Comparison of ENCODE assay signal across 21 mouse cellular contexts in genomic region chr2:27109052-27109451, GRCm38 (mm10). TPM values are rescaled to one million over a fixed set of nuclear protein-coding genes. Genes with fewer than 3 reads are reported as not detected.
DNase-seq lines count a peak whose midpoint lies in the region; ATAC-seq lines count a peak whose summit lies in the region.
"Had no signal": no experiment of that assay in that cellular context is flagged by ENCODE, and none has a peak within 500 bp of the region (broad histone marks: within the 10 kb centered on the region; RNA-seq: fewer than 3 reads in every experiment).

No protein-coding gene starts in this region.

- H3K27me3 ChIP-seq in midbrain, embryonic 10.5 days (ENCODE audit: low read depth, poor library complexity, severe bottlenecking), result peaks cover 7% of the 10 kb centered on the region
- H3K27me3 ChIP-seq in midbrain, embryonic 11.5 days (ENCODE audit: control insufficient read depth, insufficient read depth, low read length), result no peaks in the 10 kb centered on the region
- H3K27me3 ChIP-seq: midbrain, embryonic 15.5 days had no signal

- H3K9me3 ChIP-seq in midbrain, embryonic 10.5 days (replicated peaks), result no peaks in the 10 kb centered on the region
- no peaks in the 10 kb centered on the region for H3K9me3 ChIP-seq in midbrain, embryonic 11.5 days (ENCODE audit: control insufficient read depth, low read length)
- H3K9me3 ChIP-seq: embryonic facial prominence, embryonic 12.5 days; limb, embryonic 13.5 days; midbrain, embryonic 15.5 days had no signal

- no peaks in the 10 kb centered on the region for H3K36me3 ChIP-seq in midbrain, embryonic 10.5 days
- H3K36me3 ChIP-seq in midbrain, embryonic 11.5 days (ENCODE audit: control insufficient read depth, insufficient read depth, low read length), result no peaks in the 10 kb centered on the region
- H3K36me3 ChIP-seq: embryonic facial prominence, embryonic 12.5 days; limb, embryonic 13.5 days; midbrain, embryonic 15.5 days had no signal

- 88% methylated on average over 5 of the region's 5 CpGs for WGBS in midbrain, embryonic 10.5 days
- WGBS in midbrain, embryonic 11.5 days, result 89% methylated on average over 5 of the region's 5 CpGs

- no peak for DNase-seq in frontal cortex, postnatal 14 days (ENCODE audit: low spot score in 2 of 2)
- no peak for DNase-seq in midbrain, embryonic 10.5 days (ENCODE audit: low spot score)
- DNase-seq in midbrain, embryonic 11.5 days (ENCODE audit: low spot score, missing footprints), result no peak
- peak; percentile 81 for DNase-seq in cerebellum, adult 9-10 months
- DNase-seq in heart, adult 18-20 months, result no peak
- no peak for DNase-seq in gastrocnemius, adult 18-20 months (ENCODE audit: low spot score)
- DNase-seq: adrenal gland, adult 2 months; gastrocnemius, postnatal 36 days; kidney, adult 8-10 months; right cerebral cortex, postnatal 14 days; thymus, postnatal 14 days had no signal

- H3K27ac ChIP-seq in midbrain, embryonic 10.5 days (replicated peaks), result 0 out of 2 replicates have a peak overlapping the region, but pooled peaks have one; percentile 0
- no peak overlapping the region for H3K27ac ChIP-seq in midbrain, embryonic 11.5 days (ENCODE audit: low read depth, low read length)
- H3K27ac ChIP-seq: embryonic facial prominence, embryonic 12.5 days; limb, embryonic 13.5 days; liver, embryonic 14.5 days; midbrain, embryonic 15.5 days; stomach, postnatal 0 days had no signal

- ATAC-seq in frontal cortex, adult (ENCODE audit: low TSS enrichment), result 0 out of 2 replicates have a peak, but pooled peaks have one; percentile 17
- ATAC-seq in midbrain, embryonic 11.5 days (ENCODE audit: low FRiP score), result no peak
- ATAC-seq: inflammation-experienced regulatory T-cells, adult 6 months; midbrain, embryonic 15.5 days had no signal

- no peak overlapping the region for H3K4me2 ChIP-seq in midbrain, embryonic 11.5 days
- H3K4me2 ChIP-seq: embryonic facial prominence, embryonic 12.5 days; heart, embryonic 11.5 days; limb, embryonic 13.5 days; midbrain, embryonic 15.5 days had no signal

- no peak overlapping the region for H3K4me3 ChIP-seq in midbrain, embryonic 10.5 days
- no peak overlapping the region for H3K4me3 ChIP-seq in midbrain, embryonic 11.5 days (ENCODE audit: low read depth, low read length)
- H3K4me3 ChIP-seq: embryonic facial prominence, embryonic 12.5 days; limb, embryonic 13.5 days; midbrain, embryonic 15.5 days had no signal

- no peak overlapping the region for H3K9ac ChIP-seq in midbrain, embryonic 11.5 days (ENCODE audit: low read length)
- H3K9ac ChIP-seq: embryonic facial prominence, embryonic 12.5 days; limb, embryonic 13.5 days; liver, embryonic 14.5 days; midbrain, embryonic 15.5 days had no signal

- H3K4me1 ChIP-seq in midbrain, embryonic 10.5 days, result peaks cover 52% of the 10 kb centered on the region
- H3K4me1 ChIP-seq in midbrain, embryonic 11.5 days (ENCODE audit: control insufficient read depth, insufficient read depth, low read length), result no peaks in the 10 kb centered on the region
- H3K4me1 ChIP-seq: limb, embryonic 13.5 days had no signal

RNA-seq across cellular contexts. Expression of gene Adamtsl2, which starts 29.9 kb away (rescaled TPM):
- polyA plus RNA-seq in midbrain, embryonic 10.5 days (2016; fragmentation: Nextera tagmentation; extraction: Ambion mirVana), result 4.8 and 6.3 TPM in 2 replicates
- polyA plus RNA-seq in midbrain, embryonic 11.5 days (2014; fragmentation: Nextera tagmentation; extraction: Ambion mirVana), result 3.9 and 5.9 TPM in 2 replicates
- 10 to 100 TPM in 1 of 2 experiments, 1 to 10 TPM in 1; 4.5 to 10.1 TPM for total RNA-seq in heart, adult 18-20 months (2021)
- 1 to 10 TPM; 2.7 to 6.9 TPM for total RNA-seq in gastrocnemius, adult 18-20 months (2021)
- polyA plus RNA-seq: inflammation-experienced regulatory T-cells, adult 6 months had no signal

RNA-seq across cellular contexts. Expression of gene Fam163b, which starts 33.2 kb away (rescaled TPM):
- polyA plus RNA-seq in midbrain, embryonic 10.5 days (2016; fragmentation: Nextera tagmentation; extraction: Ambion mirVana), result 0.06 and 0.22 TPM in 2 replicates
- 0.10 and 0.15 TPM in 2 replicates for polyA plus RNA-seq in midbrain, embryonic 11.5 days (2014; fragmentation: Nextera tagmentation; extraction: Ambion mirVana)
- under 1 TPM; 0.37 to 0.39 TPM for total RNA-seq in heart, adult 18-20 months (2021)
- total RNA-seq in gastrocnemius, adult 18-20 months (2021), result not detected
- total RNA-seq: CH12.LX; gastrocnemius, postnatal 36 days had no signal
- polyA plus RNA-seq: inflammation-experienced regulatory T-cells, adult 6 months had no signal

RNA-seq across cellular contexts. Expression of gene Mymk, which starts 37.1 kb away (rescaled TPM):
- not detected in 2 replicates for polyA plus RNA-seq in midbrain, embryonic 10.5 days (2016; fragmentation: Nextera tagmentation; extraction: Ambion mirVana)
- not detected in 2 replicates for polyA plus RNA-seq in midbrain, embryonic 11.5 days (2014; fragmentation: Nextera tagmentation; extraction: Ambion mirVana)
- total RNA-seq in heart, adult 18-20 months (2021), result not detected
- total RNA-seq in gastrocnemius, adult 18-20 months (2021), result under 1 TPM; 0.18 to 0.21 TPM
- total RNA-seq: adrenal gland, adult 2 months; CH12.LX; heart, postnatal 25 days had no signal
- polyA plus RNA-seq: inflammation-experienced regulatory T-cells, adult 6 months; liver, embryonic 14.5 days had no signal

RNA-seq across cellular contexts. Expression of gene Dbh, which starts 56.0 kb away (rescaled TPM):
- polyA plus RNA-seq in midbrain, embryonic 10.5 days (2016; fragmentation: Nextera tagmentation; extraction: Ambion mirVana), result 1.1 TPM in 2 replicates
- polyA plus RNA-seq in midbrain, embryonic 11.5 days (2014; fragmentation: Nextera tagmentation; extraction: Ambion mirVana), result 0.48 TPM in 1 of 2 replicates, not detected in the other
- total RNA-seq in heart, adult 18-20 months (2021), result 1 to 10 TPM; 1.6 to 1.7 TPM
- total RNA-seq in gastrocnemius, adult 18-20 months (2021), result not detected
- total RNA-seq: CH12.LX; gastrocnemius, postnatal 36 days had no signal
- polyA plus RNA-seq: liver, embryonic 14.5 days had no signal
